Mouse (Mus musculus) CD4-positive, CD25-positive, alpha-beta regulatory T cell, adult 2 months (primary cell): ENCODE data around the gene Cxcr2.
"Not testable (repeated sequence)": the region's sequence is repeated elsewhere in the genome, so short reads cannot be mapped to it uniquely, and the experiment has no call there.

Experiments used
- DNase-seq: peaks from one replicate; pipeline ENCODE4 v3.0.0-alpha.2; 2012; ENCODE audit warnings: low read depth, low spot score

The Cxcr2 gene

GRCm38 (mm10) chr1:74139415-74139814 is 14.4 kb upstream of the Cxcr2 start:
- DNase-seq: peak; percentile 28

GRCm38 (mm10) chr1:74141781-74142180 is 12.0 kb upstream of the Cxcr2 start:
- no peak for DNase-seq

GRCm38 (mm10) chr1:74149106-74149885 is 4.5 kb upstream of the Cxcr2 start:
- DNase-seq: no peak

- no peak for DNase-seq
Observed at GRCm38 (mm10) chr1:74150101-74150500, 3.7 kb upstream of the Cxcr2 start.

GRCm38 (mm10) chr1:74151091-74151490 is 2.7 kb upstream of the Cxcr2 start:
- DNase-seq: no peak

- DNase-seq: no peak
Observed at GRCm38 (mm10) chr1:74155435-74156012, 1.7 kb downstream of the Cxcr2 start.

GRCm38 (mm10) chr1:74156381-74156910 is 2.7 kb downstream of the Cxcr2 start:
- DNase-seq: no peak

GRCm38 (mm10) chr1:74159613-74160012 is 5.8 kb downstream of the Cxcr2 start:
- not testable (repeated sequence) for DNase-seq

GRCm38 (mm10) chr1:74160036-74160435 is 6.2 kb downstream of the Cxcr2 start:
- no peak for DNase-seq

- no peak for DNase-seq
Observed at GRCm38 (mm10) chr1:74167136-74167535, 13.3 kb downstream of the Cxcr2 start.

- no peak for DNase-seq
Observed at GRCm38 (mm10) chr1:74169721-74170120, 15.9 kb downstream of the Cxcr2 start.

GRCm38 (mm10) chr1:74172722-74173121 is 18.9 kb downstream of the Cxcr2 start:
- no peak for DNase-seq

GRCm38 (mm10) chr1:74175731-74176130 is 21.9 kb downstream of the Cxcr2 start:
- no peak for DNase-seq

GRCm38 (mm10) chr1:74178618-74179017 is 24.8 kb downstream of the Cxcr2 start:
- no peak for DNase-seq

- DNase-seq: no peak
Observed at GRCm38 (mm10) chr1:74179624-74180408, 26.0 kb downstream of the Cxcr2 start.

GRCm38 (mm10) chr1:74181462-74181861 is 27.7 kb downstream of the Cxcr2 start:
- DNase-seq: no peak

GRCm38 (mm10) chr1:74183006-74183405 is 29.2 kb downstream of the Cxcr2 start:
- DNase-seq: peak; percentile 17

- no peak for DNase-seq
Observed at GRCm38 (mm10) chr1:74190471-74190870, 36.7 kb downstream of the Cxcr2 start.

GRCm38 (mm10) chr1:74192711-74193110 is 38.9 kb downstream of the Cxcr2 start:
- DNase-seq: no peak

GRCm38 (mm10) chr1:74194445-74194844 is 40.7 kb downstream of the Cxcr2 start, which contains the start of gene Cxcr1:
Gene Cxcr1 (minus strand): TSS chr1:74194631.
- no peak for DNase-seq

GRCm38 (mm10) chr1:74195961-74196360 is 42.2 kb downstream of the Cxcr2 start:
- DNase-seq: peak; percentile 69
